Mouse (Mus musculus) spleen, adult 2 months (tissue): ENCODE measurements around the gene Mrpl58. TPM values are rescaled to one million over a fixed set of nuclear protein-coding genes. Genes with fewer than 3 reads are reported as not detected.

ENCODE experiments used
- DNase-seq, 2 experiments: peaks; one replicate each; pipeline versions ENCODE4 v3.0.0 to v3.0.0-alpha.2; 2012 to 2021; ENCODE audit warnings: low spot score in 2 of 2, low read depth in 1 of 2
- H3K27ac ChIP-seq: fragments of 200-500 bp; 2 replicates; pipeline ENCODE4 v1.5.1; 2012; ENCODE audit warnings: low read length, inconsistent platforms; ENCODE audit not compliant: insufficient read depth
- H3K27me3 ChIP-seq: fragments of 200-500 bp; 2 replicates; pipeline ENCODE4 v1.6.1; 2012; ENCODE audit warnings: mild to moderate bottlenecking, moderate library complexity, low read length, inconsistent platforms; ENCODE audit not compliant: control insufficient read depth, insufficient read depth
- H3K36me3 ChIP-seq: fragments of 200-500 bp; 2 replicates; pipeline ENCODE4 v1.6.1; 2012; ENCODE audit warnings: mild to moderate bottlenecking, low read length, inconsistent platforms; ENCODE audit not compliant: control insufficient read depth, insufficient read depth
- H3K4me1 ChIP-seq: fragments of 200-500 bp; 2 replicates; pipeline ENCODE4 v1.6.1; 2011; ENCODE audit warnings: inconsistent platforms; ENCODE audit not compliant: control insufficient read depth, insufficient read depth, insufficient read length
- H3K4me3 ChIP-seq: fragments of 200-500 bp; 2 replicates; pipeline ENCODE4 v1.5.1; 2011; ENCODE audit warnings: mild to moderate bottlenecking, inconsistent platforms; ENCODE audit not compliant: insufficient read depth, insufficient read length; ENCODE audit errors: extremely low read depth
- CTCF ChIP-seq: fragments of 200-500 bp; IDR thresholded peaks from 2 replicates; pipeline ENCODE4 v1.5.1; 2011; ENCODE audit warnings: mild to moderate bottlenecking, inconsistent platforms; ENCODE audit not compliant: insufficient read depth, insufficient read length, insufficient replicate concordance; ENCODE audit errors: extremely low read depth
- POLR2A ChIP-seq: fragments of 200-500 bp; IDR thresholded peaks from 2 replicates; pipeline ENCODE4 v1.6.1; 2011; ENCODE audit warnings: low read depth, low read length, inconsistent platforms
- WGBS: fragments of 180-500 bp; shearing (Covaris S2); methylation state at CpG from one replicate; pipeline ENCODE4 v1.1.7; 2018; 5-methylcytosine and 5-hydroxymethylcytosine counted together
- polyA plus RNA-seq: library from polyadenylated mRNA; depleted of rRNA; stranded (reverse); fragments of >200 nt; gene quantifications from 2 replicates; pipeline ENCODE4 v1.2.3, GENCODE M21; 2012

Gene Mrpl58
- polyA plus RNA-seq, 1 experiment = 48.3 TPM

- WGBS = 7% methylated on average over 28 of the region's 28 CpGs
- TF ChIP-seq POLR2A (no peak), CTCF (no peak)
- Histone ChIP-seq H3K27me3 (peaks cover 8% of the 10 kb centered on the region; the same call in 1 of the 2 replicates), H3K27ac (no peak overlapping the region; the same call in 1 of the 2 replicates), H3K36me3 (no peaks in the 10 kb centered on the region), H3K4me3 (peak overlapping the region; percentile 62; the same call in 1 of the 2 replicates), H3K4me1 (peaks cover 10% of the 10 kb centered on the region; the same call in 1 of the 2 replicates)
- no peak for DNase-seq
Observed at GRCm38 (mm10) chr11:115366706-115367394, 36.7 kb upstream of the Mrpl58 start.

DNA sequence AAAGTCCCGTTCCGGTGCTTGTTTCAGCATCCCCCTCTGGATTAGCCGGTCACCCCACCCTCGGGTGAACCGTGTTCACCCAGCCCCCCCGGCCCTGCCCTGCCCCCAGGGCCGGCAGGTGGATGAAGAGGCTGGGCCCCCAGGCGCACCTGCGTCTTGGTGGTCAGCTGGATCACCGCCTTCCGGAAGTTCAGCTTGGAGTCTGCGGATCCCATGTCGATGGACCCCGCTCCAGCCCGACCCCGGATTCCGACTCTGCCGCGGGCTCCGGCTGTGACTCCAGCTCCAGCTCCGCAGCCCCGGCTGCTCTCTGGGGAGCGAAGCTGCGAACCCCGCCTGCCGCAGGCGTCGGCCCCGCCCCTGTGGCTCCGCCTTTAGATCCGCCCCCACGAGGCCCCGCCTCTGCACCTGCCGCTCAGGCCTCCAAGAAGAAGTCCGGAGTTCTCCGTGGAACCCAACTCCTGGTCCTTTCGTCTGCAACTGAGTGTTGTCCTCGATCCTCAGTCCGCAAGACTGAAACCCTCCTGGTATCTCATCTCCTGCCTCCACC lies 36.1 kb upstream of the Mrpl58 start, which contains the start of gene Hid1:
Gene Hid1, minus strand, starts transcription at position 362 of the 550 bp plus-strand sequence.
- Histone ChIP-seq H3K36me3 (no peaks in the 10 kb centered on the region), H3K27ac (no peak within 1 kb of the TSS; the same call in 1 of the 2 replicates), H3K27me3 (peaks cover 8% of the 10 kb centered on the region; the same call in 1 of the 2 replicates), H3K4me1 (peaks cover 10% of the 10 kb centered on the region; the same call in 1 of the 2 replicates), H3K4me3 (peak within 1 kb of the TSS; percentile 62)
- under 1% methylated on average over 39 of the region's 39 CpGs for WGBS
- TF ChIP-seq CTCF (no peak), POLR2A (no peak)
- peak; percentile 19 to 67 for DNase-seq

- H3K27me3 ChIP-seq = peaks cover 11% of the 10 kb centered on the region; the same call in 1 of the 2 replicates
Observed at GRCm38 (mm10) chr11:115370368-115370767, 33.2 kb upstream of the Mrpl58 start.

GRCm38 (mm10) chr11:115371354-115371753 lies 32.2 kb upstream of the Mrpl58 start:
- WGBS = 84% methylated on average over 8 of the region's 8 CpGs
- H3K27ac ChIP-seq = no peak overlapping the region
- peaks cover 12% of the 10 kb centered on the region for H3K4me1 ChIP-seq
- no peak for TF ChIP-seq POLR2A
- no peak for TF ChIP-seq CTCF
- H3K4me3 ChIP-seq = no peak overlapping the region
- H3K36me3 ChIP-seq = no peaks in the 10 kb centered on the region
- DNase-seq = no peak
- peaks cover 10% of the 10 kb centered on the region; the same call in 1 of the 2 replicates for H3K27me3 ChIP-seq

More at GRCm38 (mm10) chr11:115370368-115370767, 33.2 kb upstream of the Mrpl58 start:
- no peak for DNase-seq
- no peak for TF ChIP-seq POLR2A
- no peak for TF ChIP-seq CTCF
- Histone ChIP-seq H3K4me3 (no peak overlapping the region), H3K27ac (no peak overlapping the region), H3K4me1 (peaks cover 12% of the 10 kb centered on the region), H3K36me3 (no peaks in the 10 kb centered on the region)
- 64% methylated on average over 7 of the region's 7 CpGs for WGBS

DNA sequence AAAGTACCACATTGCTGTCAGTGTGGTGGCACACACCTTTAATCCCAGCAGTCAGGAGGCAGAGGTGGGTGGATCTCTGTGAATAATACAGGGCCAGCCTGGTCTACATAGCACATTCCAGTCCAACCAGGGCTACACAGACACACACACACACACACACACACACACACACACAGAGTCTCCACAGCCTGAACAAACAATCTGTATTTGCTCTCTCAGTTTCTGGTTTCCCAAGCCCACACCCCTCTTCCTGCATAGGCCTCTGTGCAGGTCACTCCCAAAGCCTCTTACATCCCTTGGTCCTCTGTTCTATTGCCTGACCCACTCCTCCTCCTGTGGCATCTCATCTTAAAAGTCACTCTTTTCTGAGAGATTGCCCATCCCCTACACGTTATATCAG lies 31.5 kb upstream of the Mrpl58 start:
- Histone ChIP-seq H3K27ac (no peak overlapping the region), H3K4me3 (no peak overlapping the region), H3K4me1 (peaks cover 10% of the 10 kb centered on the region), H3K27me3 (peaks cover 7% of the 10 kb centered on the region; the same call in 1 of the 2 replicates), H3K36me3 (no peaks in the 10 kb centered on the region)
- 85% methylated on average over 1 of the region's 1 CpGs for WGBS
- no peak for DNase-seq
- no peak for TF ChIP-seq POLR2A

DNA sequence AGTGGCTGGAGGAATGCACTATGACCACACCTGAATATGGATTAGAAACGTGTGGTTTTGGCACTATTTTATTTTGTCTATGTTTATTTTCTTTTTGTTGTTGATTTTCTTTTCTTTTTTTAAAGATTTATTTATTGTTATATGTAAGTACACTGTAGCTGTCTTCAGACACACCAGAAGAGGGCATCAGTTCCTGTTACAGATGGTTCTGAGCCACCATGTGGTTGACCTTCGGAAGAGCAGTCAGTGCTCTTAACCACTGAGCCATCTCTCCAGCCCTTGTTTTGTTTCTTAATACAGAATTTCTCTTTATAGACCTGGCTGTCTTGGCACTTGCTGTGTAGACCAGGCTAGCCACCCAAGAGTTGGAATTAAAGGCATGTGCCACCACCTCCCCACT lies 30.8 kb upstream of the Mrpl58 start:
- H3K27ac ChIP-seq = no peak overlapping the region
- 44% methylated on average over 2 of the region's 2 CpGs for WGBS
- TF ChIP-seq CTCF (no peak), POLR2A (no peak)
- H3K27me3 ChIP-seq = peaks cover 3% of the 10 kb centered on the region; the same call in 1 of the 2 replicates
- DNase-seq = no peak
- H3K36me3 ChIP-seq = no peaks in the 10 kb centered on the region
- no peak overlapping the region for H3K4me3 ChIP-seq
- H3K4me1 ChIP-seq = peaks cover 2% of the 10 kb centered on the region; the same call in 1 of the 2 replicates
